Mouse (Mus musculus) cerebellum, postnatal 10 days (tissue): ENCODE data around the gene Btbd9.

Experiments used
- DNase-seq, 2 experiments: peaks; one replicate each; pipeline ENCODE4 v3.0.0; 2021; ENCODE audit warnings: mixed read lengths in 2 of 2

Gene Btbd9

GRCm38 (mm10) chr17:30480381-30480780 lies 95.9 kb downstream of the Btbd9 start:
- DNase-seq = no peak

GRCm38 (mm10) chr17:30478181-30478580 lies 98.1 kb downstream of the Btbd9 start:
- no peak for DNase-seq

- DNase-seq = no peak
Observed at GRCm38 (mm10) chr17:30474561-30474960, 101.7 kb downstream of the Btbd9 start.

- no peak for DNase-seq
Observed at GRCm38 (mm10) chr17:30472776-30473175, 103.5 kb downstream of the Btbd9 start.

GRCm38 (mm10) chr17:30471512-30471911 lies 104.8 kb downstream of the Btbd9 start:
- DNase-seq = no peak

GRCm38 (mm10) chr17:30470790-30471189 lies 105.5 kb downstream of the Btbd9 start:
- DNase-seq = peak; percentile 54 to 55

GRCm38 (mm10) chr17:30470286-30470685 lies 106.0 kb downstream of the Btbd9 start:
- DNase-seq = no peak

- DNase-seq = no peak
Observed at GRCm38 (mm10) chr17:30469511-30470076, 106.7 kb downstream of the Btbd9 start.

- DNase-seq = no peak
Observed at GRCm38 (mm10) chr17:30468368-30468767, 107.9 kb downstream of the Btbd9 start.

- peak; percentile 64 to 69 for DNase-seq
Observed at GRCm38 (mm10) chr17:30467566-30468213, 108.6 kb downstream of the Btbd9 start.

- DNase-seq = no peak
Observed at GRCm38 (mm10) chr17:30465060-30465762, 111.1 kb downstream of the Btbd9 start.

GRCm38 (mm10) chr17:30464240-30464745 lies 112.0 kb downstream of the Btbd9 start:
- no peak for DNase-seq

- no peak for DNase-seq
Observed at GRCm38 (mm10) chr17:30460727-30461349, 115.5 kb downstream of the Btbd9 start.

GRCm38 (mm10) chr17:30459706-30460105 lies 116.6 kb downstream of the Btbd9 start:
- peak; percentile 50 to 63 for DNase-seq

GRCm38 (mm10) chr17:30458926-30459325 lies 117.4 kb downstream of the Btbd9 start:
- DNase-seq = no peak

GRCm38 (mm10) chr17:30458301-30458700 lies 118.0 kb downstream of the Btbd9 start:
- peak in 1 of 2 experiments; percentile 40 for DNase-seq

GRCm38 (mm10) chr17:30457486-30457885 lies 118.8 kb downstream of the Btbd9 start:
- no peak for DNase-seq

- DNase-seq = peak in 1 of 2 experiments; percentile 43
Observed at GRCm38 (mm10) chr17:30456293-30456692, 120.0 kb downstream of the Btbd9 start.

- peak; percentile 88 to 91 for DNase-seq
Observed at GRCm38 (mm10) chr17:30454862-30455243, 121.4 kb downstream of the Btbd9 start.

- peak; percentile 55 to 56 for DNase-seq
Observed at GRCm38 (mm10) chr17:30454155-30454861, 122.0 kb downstream of the Btbd9 start.

- no peak for DNase-seq
Observed at GRCm38 (mm10) chr17:30453272-30453671, 123.0 kb downstream of the Btbd9 start.

- peak in 1 of 2 experiments; percentile 52 for DNase-seq
Observed at GRCm38 (mm10) chr17:30452363-30452762, 123.9 kb downstream of the Btbd9 start.

- no peak for DNase-seq
Observed at GRCm38 (mm10) chr17:30448562-30448961, 127.7 kb downstream of the Btbd9 start.
